Mouse (Mus musculus) R1 (cell line): Measurements from ENCODE around the gene Ankrd11.

Experiments used
- DNase-seq: peaks from one replicate; pipeline ENCODE4 v3.0.0-alpha.2; 2018; ENCODE audit warnings: low read depth, low spot score

Gene Ankrd11

GRCm38 (mm10) chr8:123005805-123006204 is 36.3 kb downstream of the Ankrd11 start:
- DNase-seq = no peak

GRCm38 (mm10) chr8:123005328-123005727 is 36.7 kb downstream of the Ankrd11 start:
- no peak for DNase-seq

- no peak for DNase-seq
These were observed 37.8 kb downstream of the Ankrd11 start for GRCm38 (mm10) chr8:123004033-123004922.

GRCm38 (mm10) chr8:123000311-123000710 is 41.8 kb downstream of the Ankrd11 start:
- DNase-seq = no peak

GRCm38 (mm10) chr8:122997963-122998362 is 44.1 kb downstream of the Ankrd11 start:
- DNase-seq = no peak

- no peak for DNase-seq
These were observed 48.3 kb downstream of the Ankrd11 start for GRCm38 (mm10) chr8:122993740-122994139.

GRCm38 (mm10) chr8:122993031-122993430 is 49.0 kb downstream of the Ankrd11 start:
- DNase-seq = no peak

GRCm38 (mm10) chr8:122992296-122992695 is 49.8 kb downstream of the Ankrd11 start:
- no peak for DNase-seq

GRCm38 (mm10) chr8:122991368-122991767 is 50.7 kb downstream of the Ankrd11 start:
- no peak for DNase-seq

GRCm38 (mm10) chr8:122989976-122990375 is 52.1 kb downstream of the Ankrd11 start:
- peak; percentile 60 for DNase-seq

GRCm38 (mm10) chr8:122988955-122989354 is 53.1 kb downstream of the Ankrd11 start:
- no peak for DNase-seq

- no peak for DNase-seq
These were observed 54.8 kb downstream of the Ankrd11 start for GRCm38 (mm10) chr8:122987255-122987654.

- no peak for DNase-seq
These were observed 55.4 kb downstream of the Ankrd11 start for GRCm38 (mm10) chr8:122986501-122987184.

- no peak for DNase-seq
These were observed 57.9 kb downstream of the Ankrd11 start for GRCm38 (mm10) chr8:122984175-122984574.

GRCm38 (mm10) chr8:122983178-122983942 is 58.7 kb downstream of the Ankrd11 start:
- no peak for DNase-seq

GRCm38 (mm10) chr8:122981646-122982045 is 60.4 kb downstream of the Ankrd11 start:
- no peak for DNase-seq

GRCm38 (mm10) chr8:122979865-122980509 is 62.1 kb downstream of the Ankrd11 start:
- peak; percentile 67 for DNase-seq

- no peak for DNase-seq
These were observed 62.7 kb downstream of the Ankrd11 start for GRCm38 (mm10) chr8:122979424-122979823.

- no peak for DNase-seq
These were observed 66.0 kb downstream of the Ankrd11 start for GRCm38 (mm10) chr8:122976046-122976445.

GRCm38 (mm10) chr8:122969964-122970620 is 72.0 kb downstream of the Ankrd11 start:
- no peak for DNase-seq

GRCm38 (mm10) chr8:122968145-122968544 is 73.9 kb downstream of the Ankrd11 start:
- DNase-seq = no peak
